Mouse (Mus musculus) urinary bladder, postnatal 25 days (tissue): ENCODE measurements around the gene Itga3.

Experiments used
- DNase-seq: peaks from one replicate; pipeline ENCODE4 v3.0.0; 2022; ENCODE audit warnings: low spot score

Itga3 gene

DNA sequence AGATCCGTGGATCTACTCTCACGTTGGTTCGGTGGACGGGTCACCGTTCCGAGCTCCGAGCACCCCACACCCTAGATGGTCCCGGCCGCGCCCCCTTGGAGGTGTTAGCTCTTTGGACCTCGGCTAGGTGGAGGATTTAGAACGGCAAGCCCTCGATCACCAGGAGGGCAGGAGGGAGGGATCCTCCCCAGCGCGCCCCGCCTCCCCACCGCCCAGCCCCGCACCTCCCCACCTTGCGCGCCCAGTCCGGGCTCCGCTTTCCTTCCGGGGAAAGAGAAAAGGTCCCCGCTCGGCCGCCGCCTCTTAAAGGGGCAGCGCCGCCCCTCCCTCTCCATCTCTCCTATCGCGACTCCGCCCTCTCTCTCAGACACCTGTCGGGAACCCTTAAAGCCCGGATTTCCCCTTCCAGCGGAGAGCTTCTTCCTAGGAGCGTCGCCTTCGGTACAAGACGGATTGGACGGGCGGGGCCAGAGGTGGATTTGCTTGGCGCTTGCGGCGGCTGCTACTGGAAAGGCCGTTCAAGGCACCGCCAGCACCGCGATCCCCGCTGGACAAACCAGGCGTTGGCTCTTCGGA, at the start of gene Itga3:
Gene Itga3, minus strand, starts transcription at position 266 of the 576 bp plus-strand sequence.
- peak; percentile 60 for DNase-seq

- no peak for DNase-seq
Measured at GRCm38 (mm10) chr11:95125366-95125948, 48.9 kb upstream of the Itga3 start.

GRCm38 (mm10) chr11:95122100-95122489, 45.5 kb upstream of the Itga3 start:
- no peak for DNase-seq

- DNase-seq = no peak
Measured at GRCm38 (mm10) chr11:95121161-95122099, 44.8 kb upstream of the Itga3 start.

- DNase-seq = no peak
Measured at GRCm38 (mm10) chr11:95120633-95121020, 44.0 kb upstream of the Itga3 start.

DNA sequence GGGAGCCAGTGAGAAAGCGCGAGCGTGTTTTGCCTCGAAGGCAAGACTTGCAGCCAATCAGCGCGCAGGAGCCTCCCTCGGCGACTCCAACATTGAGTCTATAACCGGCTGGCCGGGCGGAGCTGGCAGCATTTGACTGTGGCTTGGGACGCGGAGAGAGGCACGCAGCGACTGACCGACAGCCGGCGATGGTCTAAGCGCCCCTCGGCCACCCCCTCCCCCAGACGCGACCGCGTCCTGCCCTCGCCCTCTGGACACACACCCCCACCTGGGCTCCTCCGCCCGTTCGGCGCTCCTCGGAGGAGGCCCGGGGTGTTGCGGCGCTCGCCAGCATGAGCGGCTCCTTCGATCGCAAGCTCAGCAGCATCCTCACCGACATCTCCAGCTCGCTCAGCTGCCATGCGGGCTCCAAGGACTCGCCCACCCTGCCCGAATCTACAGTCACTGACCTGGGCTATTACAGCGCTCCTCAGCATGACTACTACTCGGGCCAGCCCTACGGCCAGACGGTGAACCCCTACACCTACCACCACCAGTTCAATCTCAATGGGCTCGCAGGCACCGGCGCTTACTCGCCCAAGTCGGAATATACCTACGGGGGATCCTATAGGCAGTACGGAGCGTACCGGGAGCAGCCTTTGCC, 43.5 kb upstream of the Itga3 start, which contains the start of gene Dlx3:
Gene Dlx3, plus strand, starts transcription at position 130 of the 643 bp plus-strand sequence.
- DNase-seq = no peak

GRCm38 (mm10) chr11:95118505-95118904, 41.9 kb upstream of the Itga3 start:
- peak; percentile 83 for DNase-seq

GRCm38 (mm10) chr11:95117030-95117429, 40.4 kb upstream of the Itga3 start:
- peak; percentile 67 for DNase-seq

- no peak for DNase-seq
Measured at GRCm38 (mm10) chr11:95110081-95110480, 33.5 kb upstream of the Itga3 start.

DNA sequence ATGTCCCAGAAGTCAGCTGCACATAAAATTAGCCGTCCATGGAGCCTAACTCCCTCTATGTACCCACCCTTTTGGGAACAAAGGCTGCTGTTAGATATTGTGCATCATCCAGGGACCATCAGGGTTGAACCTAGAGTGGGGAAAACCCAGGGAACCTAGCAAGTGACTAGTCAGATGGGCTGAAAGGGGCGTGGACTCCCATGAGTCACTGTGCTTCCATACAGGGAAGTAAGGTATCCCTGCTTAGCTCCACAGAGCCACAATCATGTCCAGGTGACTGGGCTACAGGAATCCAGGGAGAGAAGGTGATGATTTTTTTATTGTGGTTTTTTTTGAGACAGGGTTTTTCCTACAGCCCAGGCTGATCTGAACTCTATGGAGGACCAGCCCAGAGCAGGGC, 32.4 kb upstream of the Itga3 start:
- no peak for DNase-seq

DNA sequence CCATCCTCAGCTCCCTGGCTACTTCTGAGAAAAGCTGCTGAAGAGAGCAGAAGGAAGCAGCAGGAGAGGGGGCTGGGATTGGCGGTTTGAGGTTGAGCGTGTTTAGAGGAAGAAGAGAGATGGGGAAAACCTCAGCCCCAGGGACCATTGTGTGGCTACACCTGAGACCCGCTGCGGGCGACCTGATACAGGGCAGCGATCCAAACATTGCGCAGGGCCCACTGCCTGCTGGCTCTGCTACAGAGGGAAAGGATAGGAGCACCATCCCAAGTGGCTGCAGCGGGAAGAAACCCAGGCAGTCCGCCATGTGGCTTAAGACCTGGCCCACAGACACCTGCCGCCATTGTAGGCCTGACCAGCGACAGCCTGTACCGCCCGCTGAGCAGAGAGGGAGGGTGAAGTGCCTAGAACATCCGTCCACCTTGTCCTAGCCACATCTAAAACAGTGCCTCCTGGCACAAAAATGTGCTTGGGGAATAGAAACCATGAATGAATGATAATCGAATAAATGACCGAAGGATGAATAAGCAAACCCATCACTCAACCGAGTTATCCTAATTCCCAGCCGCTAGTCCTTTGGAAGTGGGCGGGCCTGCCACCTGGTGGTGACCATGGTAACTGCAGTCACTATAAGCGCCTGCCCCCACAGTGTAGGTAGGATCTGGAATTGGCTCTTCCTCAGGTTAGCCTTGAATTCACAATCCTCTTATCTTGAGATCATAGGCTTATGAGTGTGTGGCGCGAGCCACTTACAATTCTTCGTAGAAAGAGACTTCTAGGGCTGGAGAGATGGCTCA, 30.0 kb upstream of the Itga3 start:
- peak; percentile 78 for DNase-seq

DNA sequence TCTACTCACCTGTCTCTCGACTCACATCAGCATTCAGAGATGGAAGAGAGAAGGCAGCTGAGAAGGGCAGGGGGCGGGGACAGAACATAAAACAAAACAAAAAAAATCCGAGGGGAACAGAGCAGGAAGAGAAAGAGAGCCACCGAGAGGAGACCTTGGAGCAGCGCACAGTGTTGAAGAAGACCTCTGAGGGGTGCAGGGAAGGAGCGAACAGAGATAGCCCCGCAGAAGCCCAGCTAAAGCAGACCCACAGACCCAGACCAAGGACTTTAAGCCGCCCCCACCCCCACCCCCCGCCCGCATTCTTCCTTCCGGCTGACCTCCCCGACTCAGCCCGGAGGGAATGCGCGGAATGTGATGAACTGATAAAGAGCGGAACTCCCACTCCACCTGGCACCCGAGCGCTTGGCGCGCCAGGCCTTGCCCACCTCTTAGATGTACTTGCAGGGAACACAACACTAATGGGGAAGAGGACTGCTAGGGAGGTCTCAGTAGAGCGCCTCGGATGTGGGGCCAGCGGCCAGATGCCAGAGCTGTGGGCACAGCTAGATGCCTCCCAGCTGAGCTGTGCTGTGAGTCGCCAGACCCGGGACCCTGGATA, 28.8 kb upstream of the Itga3 start:
- DNase-seq = no peak

- no peak for DNase-seq
Measured at GRCm38 (mm10) chr11:95104266-95104665, 27.7 kb upstream of the Itga3 start.

GRCm38 (mm10) chr11:95102161-95102904, 25.7 kb upstream of the Itga3 start:
- no peak for DNase-seq

- DNase-seq = no peak
Measured at GRCm38 (mm10) chr11:95101071-95101788, 24.6 kb upstream of the Itga3 start.

DNA sequence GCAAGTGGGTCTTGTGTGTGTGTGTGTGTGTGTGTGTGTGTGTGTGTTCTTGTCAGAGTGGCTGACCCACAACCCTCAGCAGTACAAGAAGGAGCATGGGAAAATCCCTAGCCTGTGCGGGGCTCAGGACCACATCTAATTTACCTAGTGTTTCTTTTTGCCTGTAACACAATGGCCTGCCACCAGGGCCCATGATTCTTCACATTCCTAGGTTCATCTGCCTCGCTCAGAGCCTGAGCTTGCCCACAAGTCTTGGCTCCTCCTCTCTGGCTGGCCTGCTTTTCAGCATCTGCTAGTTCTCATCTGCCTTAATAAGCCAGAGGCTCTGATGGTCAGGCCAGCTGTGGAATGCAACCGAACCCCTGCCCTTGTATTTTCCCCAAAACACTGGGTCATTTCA, 23.8 kb upstream of the Itga3 start:
- no peak for DNase-seq

DNA sequence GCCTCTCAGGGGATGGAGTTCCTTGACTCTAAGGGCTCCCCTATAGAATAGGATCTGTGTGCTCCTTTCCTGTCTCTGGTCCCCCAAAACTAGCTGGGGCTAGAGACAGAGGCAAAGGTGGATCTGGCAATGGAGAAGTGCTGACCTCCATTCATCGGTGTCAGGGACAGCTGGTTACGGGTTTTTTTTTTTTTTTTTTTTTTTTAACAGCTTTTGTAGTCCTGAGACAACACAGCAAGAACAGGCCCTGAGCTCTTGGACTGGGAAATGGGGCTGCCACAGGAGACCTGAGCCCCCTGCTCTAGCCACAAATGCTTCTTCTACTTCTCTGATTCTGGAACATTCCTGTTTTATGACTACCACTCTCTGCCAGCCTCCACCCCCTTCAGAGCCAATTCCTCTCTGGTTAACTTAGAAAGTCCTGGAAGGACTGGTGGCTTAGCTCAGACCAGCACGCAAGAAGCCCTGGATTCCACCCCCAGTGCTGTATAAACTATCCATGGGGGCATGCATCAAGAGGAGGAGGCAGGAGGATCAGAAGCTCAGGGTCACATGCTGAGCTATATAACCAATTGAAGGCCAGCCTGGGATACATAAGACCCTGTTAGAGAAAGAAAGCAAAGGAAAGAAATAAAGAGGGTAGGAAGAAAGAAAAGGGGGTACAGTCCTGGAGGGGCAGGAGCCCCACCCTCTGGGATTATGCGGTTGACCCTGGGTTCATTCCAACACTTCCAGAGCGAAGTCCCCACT, 21.9 kb upstream of the Itga3 start:
- no peak for DNase-seq

GRCm38 (mm10) chr11:95097889-95098288, 21.3 kb upstream of the Itga3 start:
- no peak for DNase-seq
